Mouse (Mus musculus): ENCODE data around the gene Lars2. TPM values are rescaled to one million over a fixed set of nuclear protein-coding genes. Genes with fewer than 3 reads are reported as not detected.

The Lars2 gene
- polyA plus RNA-seq, 1 experiment: 617 TPM

DNA sequence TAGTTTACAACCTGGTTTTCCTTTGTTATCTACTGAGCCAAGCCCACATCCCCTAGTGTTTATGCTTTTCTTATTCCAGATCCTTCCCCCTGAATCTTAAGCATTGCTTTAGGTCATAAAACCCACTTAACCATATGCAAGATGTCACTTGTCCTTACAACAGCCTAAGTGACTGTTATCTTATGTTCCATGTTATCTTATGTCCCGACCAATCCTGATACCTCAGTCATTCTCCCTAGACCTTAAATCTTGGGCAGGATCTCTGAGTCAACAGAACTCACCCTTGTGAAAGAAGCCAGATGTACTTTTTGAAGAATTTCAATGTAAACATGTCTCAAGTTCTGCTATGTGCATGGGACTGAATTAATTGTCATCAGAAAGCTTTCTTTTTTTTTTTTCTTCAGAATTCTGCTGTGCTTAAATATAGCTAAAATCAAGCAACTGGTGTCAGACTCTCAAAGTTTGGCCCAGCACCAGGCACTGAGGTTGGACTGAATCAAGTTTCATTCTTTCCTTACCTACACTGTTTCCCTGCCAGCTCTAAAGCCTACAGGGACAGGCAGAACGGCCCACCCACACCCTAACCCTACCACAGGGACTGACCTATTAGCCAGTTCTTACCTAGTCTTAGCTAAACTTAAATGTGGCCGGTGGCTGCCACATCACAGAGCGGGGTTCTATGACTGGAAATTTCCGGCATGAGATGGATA, 24.6 kb downstream of the Lars2 start:
- no peaks in the 10 kb centered on the region for H3K4me1 ChIP-seq (ENCODE audit: control insufficient read depth, insufficient read depth, insufficient read length)
- 84% methylated on average over 5 of the region's 5 CpGs for WGBS
- no peaks in the 10 kb centered on the region; the same call in 1 of the 2 replicates for H3K36me3 ChIP-seq (ENCODE audit: control insufficient read depth, insufficient read depth, low read length)
- TF ChIP-seq CTCF (IDR thresholded peaks at IDR 0.05; ENCODE audit: extremely low read depth, insufficient read depth, insufficient read length, insufficient replicate concordance) (no peak), POLR2A (IDR thresholded peaks at IDR 0.05; ENCODE audit: low read depth, low read length) (no peak)
- DNase-seq (ENCODE audit: low read depth in 1 of 2, low spot score in 2 of 2): no peak
- H3K4me3 ChIP-seq (ENCODE audit: extremely low read depth, insufficient read depth, insufficient read length): no peak overlapping the region
- no peaks in the 10 kb centered on the region for H3K27me3 ChIP-seq (ENCODE audit: control insufficient read depth, insufficient read depth, low read length)
- H3K27ac ChIP-seq (ENCODE audit: insufficient read depth, low read length): no peak overlapping the region

- WGBS: 54% methylated on average over 6 of the region's 6 CpGs
- no peak overlapping the region for H3K27ac ChIP-seq (ENCODE audit: insufficient read depth, low read length)
- DNase-seq (ENCODE audit: low read depth in 1 of 2, low spot score in 2 of 2): no peak
- no peaks in the 10 kb centered on the region for H3K4me1 ChIP-seq (ENCODE audit: control insufficient read depth, insufficient read depth, insufficient read length)
- H3K4me3 ChIP-seq (ENCODE audit: extremely low read depth, insufficient read depth, insufficient read length): no peak overlapping the region
- TF ChIP-seq POLR2A (IDR thresholded peaks at IDR 0.05; ENCODE audit: low read depth, low read length) (no peak), CTCF (IDR thresholded peaks at IDR 0.05; ENCODE audit: extremely low read depth, insufficient read depth, insufficient read length, insufficient replicate concordance) (no peak)
- no peaks in the 10 kb centered on the region; the same call in 1 of the 2 replicates for H3K36me3 ChIP-seq (ENCODE audit: control insufficient read depth, insufficient read depth, low read length)
- no peaks in the 10 kb centered on the region for H3K27me3 ChIP-seq (ENCODE audit: control insufficient read depth, insufficient read depth, low read length)
Measured at GRCm38 (mm10) chr9:123394856-123395255, 28.1 kb downstream of the Lars2 start.

- no peak overlapping the region for H3K4me3 ChIP-seq (ENCODE audit: extremely low read depth, insufficient read depth, insufficient read length)
- no peaks in the 10 kb centered on the region for H3K27me3 ChIP-seq (ENCODE audit: control insufficient read depth, insufficient read depth, low read length)
- TF ChIP-seq CTCF (IDR thresholded peaks at IDR 0.05; ENCODE audit: extremely low read depth, insufficient read depth, insufficient read length, insufficient replicate concordance) (no peak), POLR2A (IDR thresholded peaks at IDR 0.05; ENCODE audit: low read depth, low read length) (no peak)
- no peaks in the 10 kb centered on the region; the same call in 1 of the 2 replicates for H3K36me3 ChIP-seq (ENCODE audit: control insufficient read depth, insufficient read depth, low read length)
- DNase-seq (ENCODE audit: low read depth in 1 of 2, low spot score in 2 of 2): no peak
- no peaks in the 10 kb centered on the region for H3K4me1 ChIP-seq (ENCODE audit: control insufficient read depth, insufficient read depth, insufficient read length)
- 87% methylated on average over 6 of the region's 6 CpGs for WGBS
- H3K27ac ChIP-seq (ENCODE audit: insufficient read depth, low read length): no peak overlapping the region
Measured at GRCm38 (mm10) chr9:123397701-123398100, 31.0 kb downstream of the Lars2 start.

DNA sequence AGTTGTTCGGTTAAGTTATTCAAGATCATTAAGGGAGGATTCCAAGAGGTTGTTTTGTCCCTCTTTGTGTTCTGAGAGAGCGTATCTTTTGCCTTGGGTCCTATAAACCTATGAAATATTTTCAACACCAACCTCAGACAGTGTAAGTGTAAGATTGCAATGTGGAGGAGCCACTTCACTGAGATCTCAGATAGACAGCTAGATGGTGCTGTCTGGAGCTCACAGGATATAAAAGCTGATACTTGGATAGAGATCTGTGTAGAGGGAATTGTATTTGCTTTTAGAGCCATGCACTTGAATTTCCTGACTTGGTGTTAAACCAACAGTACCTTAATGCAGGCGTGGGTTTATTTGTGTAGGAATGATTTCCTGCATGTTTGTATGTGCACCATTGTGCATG, 35.5 kb downstream of the Lars2 start:
- Histone ChIP-seq H3K27me3 (ENCODE audit: control insufficient read depth, insufficient read depth, low read length) (no peaks in the 10 kb centered on the region), H3K4me1 (ENCODE audit: control insufficient read depth, insufficient read depth, insufficient read length) (no peaks in the 10 kb centered on the region), H3K27ac (ENCODE audit: insufficient read depth, low read length) (no peak overlapping the region), H3K4me3 (ENCODE audit: extremely low read depth, insufficient read depth, insufficient read length) (no peak overlapping the region), H3K36me3 (ENCODE audit: control insufficient read depth, insufficient read depth, low read length) (no peaks in the 10 kb centered on the region; the same call in 1 of the 2 replicates)
- no peak for DNase-seq (ENCODE audit: low read depth in 1 of 2, low spot score in 2 of 2)
- no peak for TF ChIP-seq CTCF (IDR thresholded peaks at IDR 0.05; ENCODE audit: extremely low read depth, insufficient read depth, insufficient read length, insufficient replicate concordance)
- TF ChIP-seq POLR2A (IDR thresholded peaks at IDR 0.05; ENCODE audit: low read depth, low read length): no peak
- WGBS: 94% methylated on average over 3 of the region's 3 CpGs

- Histone ChIP-seq H3K27me3 (ENCODE audit: control insufficient read depth, insufficient read depth, low read length) (no peaks in the 10 kb centered on the region), H3K27ac (ENCODE audit: insufficient read depth, low read length) (no peak overlapping the region), H3K4me1 (ENCODE audit: control insufficient read depth, insufficient read depth, insufficient read length) (no peaks in the 10 kb centered on the region), H3K36me3 (ENCODE audit: control insufficient read depth, insufficient read depth, low read length) (no peaks in the 10 kb centered on the region; the same call in 1 of the 2 replicates), H3K4me3 (ENCODE audit: extremely low read depth, insufficient read depth, insufficient read length) (no peak overlapping the region)
- 91% methylated on average over 3 of the region's 3 CpGs for WGBS
- TF ChIP-seq POLR2A (IDR thresholded peaks at IDR 0.05; ENCODE audit: low read depth, low read length) (no peak), CTCF (IDR thresholded peaks at IDR 0.05; ENCODE audit: extremely low read depth, insufficient read depth, insufficient read length, insufficient replicate concordance) (no peak)
- DNase-seq (ENCODE audit: low read depth in 1 of 2, low spot score in 2 of 2): no peak
Measured at GRCm38 (mm10) chr9:123403031-123403430, 36.3 kb downstream of the Lars2 start.

GRCm38 (mm10) chr9:123405231-123405630, 38.5 kb downstream of the Lars2 start:
- Histone ChIP-seq H3K27me3 (ENCODE audit: control insufficient read depth, insufficient read depth, low read length) (no peaks in the 10 kb centered on the region), H3K4me3 (ENCODE audit: extremely low read depth, insufficient read depth, insufficient read length) (no peak overlapping the region), H3K36me3 (ENCODE audit: control insufficient read depth, insufficient read depth, low read length) (no peaks in the 10 kb centered on the region; the same call in 1 of the 2 replicates), H3K4me1 (ENCODE audit: control insufficient read depth, insufficient read depth, insufficient read length) (no peaks in the 10 kb centered on the region), H3K27ac (ENCODE audit: insufficient read depth, low read length) (no peak overlapping the region)
- TF ChIP-seq POLR2A (IDR thresholded peaks at IDR 0.05; ENCODE audit: low read depth, low read length): no peak
- TF ChIP-seq CTCF (IDR thresholded peaks at IDR 0.05; ENCODE audit: extremely low read depth, insufficient read depth, insufficient read length, insufficient replicate concordance): no peak
- no peak for DNase-seq (ENCODE audit: low read depth in 1 of 2, low spot score in 2 of 2)
- 84% methylated on average over 1 of the region's 1 CpGs for WGBS

- WGBS: 84% methylated on average over 2 of the region's 2 CpGs
- no peak for DNase-seq (ENCODE audit: low read depth in 1 of 2, low spot score in 2 of 2)
- Histone ChIP-seq H3K4me3 (ENCODE audit: extremely low read depth, insufficient read depth, insufficient read length) (no peak overlapping the region), H3K27ac (ENCODE audit: insufficient read depth, low read length) (no peak overlapping the region), H3K4me1 (ENCODE audit: control insufficient read depth, insufficient read depth, insufficient read length) (no peaks in the 10 kb centered on the region), H3K36me3 (ENCODE audit: control insufficient read depth, insufficient read depth, low read length) (peaks cover 1% of the 10 kb centered on the region), H3K27me3 (ENCODE audit: control insufficient read depth, insufficient read depth, low read length) (no peaks in the 10 kb centered on the region)
- no peak for TF ChIP-seq POLR2A (IDR thresholded peaks at IDR 0.05; ENCODE audit: low read depth, low read length)
- TF ChIP-seq CTCF (IDR thresholded peaks at IDR 0.05; ENCODE audit: extremely low read depth, insufficient read depth, insufficient read length, insufficient replicate concordance): no peak
Measured at GRCm38 (mm10) chr9:123408771-123409170, 42.0 kb downstream of the Lars2 start.

All from spleen, adult 2 months (tissue).